Mouse (Mus musculus) bone marrow macrophage, adult 2 months (primary cell): ENCODE data around the gene Ffar3.

ENCODE experiments used
- CTCF ChIP-seq: IDR thresholded peaks from 2 replicates; pipeline ENCODE4 v1.5.1; 2012; ENCODE audit warnings: low read depth, mild to moderate bottlenecking, low read length, moderate library complexity
- POLR2A ChIP-seq: IDR thresholded peaks from 2 replicates; pipeline ENCODE4 v1.6.1; 2012; ENCODE audit warnings: mild to moderate bottlenecking, low read depth, low read length, borderline replicate concordance

GRCm38 (mm10) chr7:30886852-30887251 is 30.9 kb upstream of the Ffar3 start:
- TF ChIP-seq CTCF: no peak
- TF ChIP-seq POLR2A: no peak
